Mouse (Mus musculus): ENCODE measurements around the gene Cd19. TPM values are rescaled to one million over a fixed set of nuclear protein-coding genes. Genes with fewer than 3 reads are reported as not detected.

The Cd19 gene
- polyA plus RNA-seq, 1 experiment, result 0.23 TPM

DNA sequence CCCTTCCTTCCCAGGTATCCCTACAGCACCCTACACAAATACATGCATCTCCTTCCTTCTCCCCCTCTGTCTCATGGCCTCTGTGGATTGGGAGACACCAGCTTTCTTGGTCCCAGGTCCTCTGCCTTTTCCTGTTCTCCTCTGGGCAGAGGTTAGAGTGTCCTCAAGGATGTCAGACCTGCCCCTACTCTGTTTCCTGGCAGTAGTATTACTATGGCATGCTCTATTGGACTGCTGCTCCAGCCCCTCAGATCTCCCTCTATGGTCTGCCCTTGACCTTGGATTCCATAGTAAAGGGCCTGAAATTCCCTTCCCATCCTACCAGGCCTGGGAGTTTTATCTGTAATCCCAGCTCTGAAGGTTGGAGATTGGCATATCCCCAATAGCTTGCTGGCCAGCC, 15.5 kb upstream of the Cd19 start:
- peaks cover 9% of the 10 kb centered on the region; the same call in 1 of the 2 replicates for H3K4me1 ChIP-seq (ENCODE audit: control insufficient read depth, insufficient read depth, low read length)
- peak overlapping the region; percentile 44; the same call in 1 of the 2 replicates for H3K27ac ChIP-seq (ENCODE audit: insufficient read depth, low read length)
- DNase-seq, result no peak
- H3K4me3 ChIP-seq (replicated peaks; ENCODE audit: insufficient read depth, low read depth, low read length), result no peak overlapping the region
- no peaks in the 10 kb centered on the region for H3K27me3 ChIP-seq (ENCODE audit: control insufficient read depth, insufficient read depth, low read length)
- TF ChIP-seq CTCF (IDR thresholded peaks at IDR 0.05; ENCODE audit: borderline replicate concordance, insufficient read depth, low read depth, low read length), result no peak
- no peak for TF ChIP-seq POLR2A (IDR thresholded peaks at IDR 0.05; ENCODE audit: borderline replicate concordance, insufficient read depth, low read length)

GRCm38 (mm10) chr7:126429503-126429898, 14.8 kb upstream of the Cd19 start:
- DNase-seq, result no peak
- no peak for TF ChIP-seq CTCF (IDR thresholded peaks at IDR 0.05; ENCODE audit: borderline replicate concordance, insufficient read depth, low read depth, low read length)
- no peak for TF ChIP-seq POLR2A (IDR thresholded peaks at IDR 0.05; ENCODE audit: borderline replicate concordance, insufficient read depth, low read length)
- Histone ChIP-seq H3K27me3 (ENCODE audit: control insufficient read depth, insufficient read depth, low read length) (no peaks in the 10 kb centered on the region), H3K4me3 (replicated peaks; ENCODE audit: insufficient read depth, low read depth, low read length) (peak overlapping the region; percentile 82), H3K27ac (ENCODE audit: insufficient read depth, low read length) (peak overlapping the region; percentile 15; the same call in 1 of the 2 replicates), H3K4me1 (ENCODE audit: control insufficient read depth, insufficient read depth, low read length) (peaks cover 9% of the 10 kb centered on the region; the same call in 1 of the 2 replicates)
- 10% methylated on average over 15 of the region's 15 CpGs for WGBS

DNA sequence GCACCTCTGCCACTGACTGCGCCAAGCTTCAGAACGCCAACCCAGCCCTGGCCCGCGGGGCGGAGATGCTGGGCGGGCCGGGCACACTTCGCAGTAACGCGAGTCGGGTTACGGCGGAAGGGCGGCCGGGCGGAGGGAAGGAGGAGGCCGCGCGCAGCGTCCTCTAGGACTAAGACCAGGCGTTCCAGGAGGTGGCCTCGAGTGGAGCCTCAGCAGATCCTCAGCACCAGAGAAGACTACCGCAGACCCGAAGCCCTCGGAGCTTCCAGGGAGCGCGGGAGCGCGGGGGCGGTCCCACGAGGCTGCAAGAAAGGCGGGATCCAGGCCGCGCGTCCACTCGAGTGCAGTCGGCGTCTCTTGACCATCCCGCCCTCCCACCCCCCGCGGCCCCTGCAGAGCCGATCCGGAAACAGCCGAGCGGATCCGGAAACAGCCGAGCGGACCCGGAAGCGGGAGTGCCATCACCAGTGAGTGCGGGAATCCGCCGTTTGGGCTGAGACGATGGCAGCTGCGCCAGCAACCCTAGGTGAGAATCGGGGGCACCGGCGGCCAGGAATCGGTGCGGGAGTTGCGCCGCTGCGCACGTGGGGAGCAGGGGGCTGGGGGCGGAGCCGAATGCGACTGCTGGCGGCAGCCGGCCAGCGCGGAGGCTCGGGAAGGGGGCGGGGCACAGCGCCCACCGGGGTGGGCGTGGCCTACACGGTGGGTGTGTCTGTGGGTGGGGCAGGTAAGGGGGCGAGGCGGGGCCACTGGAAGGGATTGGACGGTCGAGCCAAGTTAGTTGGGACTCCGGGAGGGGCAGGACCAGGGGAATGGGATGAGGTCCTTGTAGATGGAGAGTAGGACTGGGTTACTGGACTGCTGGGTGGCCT, 14.2 kb upstream of the Cd19 start, which contains the start of gene Rabep2:
Gene Rabep2, plus strand, starts transcription at position 129 of the 872 bp plus-strand sequence.
- no peaks in the 10 kb centered on the region for H3K27me3 ChIP-seq (ENCODE audit: control insufficient read depth, insufficient read depth, low read length)
- peak; percentile 95 to 99 for DNase-seq
- WGBS, result under 1% methylated on average over 82 of the region's 82 CpGs
- peaks cover 9% of the 10 kb centered on the region; the same call in 1 of the 2 replicates for H3K4me1 ChIP-seq (ENCODE audit: control insufficient read depth, insufficient read depth, low read length)
- peak within 1 kb of the TSS; percentile 82 for H3K4me3 ChIP-seq (replicated peaks; ENCODE audit: insufficient read depth, low read depth, low read length)
- peak; percentile 48; the same call in 1 of the 2 replicates for TF ChIP-seq POLR2A (IDR thresholded peaks at IDR 0.05; ENCODE audit: borderline replicate concordance, insufficient read depth, low read length)
- no peak for TF ChIP-seq CTCF (IDR thresholded peaks at IDR 0.05; ENCODE audit: borderline replicate concordance, insufficient read depth, low read depth, low read length)
- peak within 1 kb of the TSS; percentile 89 for H3K27ac ChIP-seq (ENCODE audit: insufficient read depth, low read length)

- H3K4me3 ChIP-seq (replicated peaks; ENCODE audit: insufficient read depth, low read depth, low read length), result peak overlapping the region; percentile 82
- no peak for TF ChIP-seq POLR2A (IDR thresholded peaks at IDR 0.05; ENCODE audit: borderline replicate concordance, insufficient read depth, low read length)
- H3K4me1 ChIP-seq (ENCODE audit: control insufficient read depth, insufficient read depth, low read length), result peaks cover 9% of the 10 kb centered on the region; the same call in 1 of the 2 replicates
- H3K27ac ChIP-seq (ENCODE audit: insufficient read depth, low read length), result peak overlapping the region; percentile 89
- no peak for DNase-seq
- WGBS, result 26% methylated on average over 4 of the region's 4 CpGs
- no peaks in the 10 kb centered on the region for H3K27me3 ChIP-seq (ENCODE audit: control insufficient read depth, insufficient read depth, low read length)
Measured at GRCm38 (mm10) chr7:126428154-126428553, 13.5 kb upstream of the Cd19 start.

DNA sequence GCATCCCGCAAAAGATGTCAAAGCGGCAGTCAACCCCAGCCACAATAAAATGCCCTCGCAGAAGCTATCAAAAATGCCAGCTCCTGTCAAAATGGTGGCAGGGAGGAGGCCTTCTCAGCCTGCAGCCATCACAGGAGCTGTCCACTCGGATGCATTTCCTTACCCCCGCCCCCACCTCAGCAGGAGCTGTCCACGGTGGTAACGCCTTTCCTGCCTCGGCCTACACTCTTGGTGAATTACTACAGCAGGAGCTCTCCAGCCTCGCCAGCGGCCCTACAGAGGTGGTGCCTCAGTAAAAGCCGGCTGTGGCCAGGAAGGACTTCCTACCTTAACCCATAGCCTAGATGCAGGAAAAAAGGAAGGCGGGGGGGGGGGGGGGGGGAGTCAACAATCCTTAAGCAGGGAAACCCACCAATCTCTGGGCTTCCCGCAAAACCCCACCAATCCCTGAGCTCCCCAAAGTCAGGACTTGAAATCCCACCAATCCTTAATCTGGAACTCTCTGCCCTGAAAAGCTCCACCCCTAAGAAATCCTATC, 12.7 kb upstream of the Cd19 start:
- TF ChIP-seq CTCF (IDR thresholded peaks at IDR 0.05; ENCODE audit: borderline replicate concordance, insufficient read depth, low read depth, low read length) (no peak), POLR2A (IDR thresholded peaks at IDR 0.05; ENCODE audit: borderline replicate concordance, insufficient read depth, low read length) (no peak)
- DNase-seq, result no peak
- Histone ChIP-seq H3K27ac (ENCODE audit: insufficient read depth, low read length) (no peak overlapping the region), H3K4me3 (replicated peaks; ENCODE audit: insufficient read depth, low read depth, low read length) (no peak overlapping the region), H3K4me1 (ENCODE audit: control insufficient read depth, insufficient read depth, low read length) (peaks cover 9% of the 10 kb centered on the region; the same call in 1 of the 2 replicates), H3K27me3 (ENCODE audit: control insufficient read depth, insufficient read depth, low read length) (no peaks in the 10 kb centered on the region)
- WGBS, result 70% methylated on average over 12 of the region's 13 CpGs

DNA sequence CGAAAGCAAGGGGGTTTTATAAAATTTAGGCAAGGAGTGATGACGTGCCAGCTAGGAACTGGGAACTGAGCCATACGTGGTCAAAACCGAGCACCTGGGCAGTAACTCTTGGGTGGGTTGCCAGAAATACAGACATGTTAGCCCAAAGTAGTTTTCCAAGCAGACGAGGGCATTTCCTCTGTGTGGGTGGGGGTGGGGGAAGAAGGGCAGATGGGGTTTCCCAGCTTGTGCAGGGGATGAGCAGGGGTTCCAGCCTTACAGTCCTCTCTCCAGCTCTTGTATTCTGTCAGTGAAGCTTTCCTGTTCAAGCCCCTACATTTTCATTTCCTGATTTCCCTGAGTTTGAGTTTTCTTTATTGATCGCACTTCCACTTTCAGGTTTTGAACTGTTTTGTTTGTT, 9.5 kb upstream of the Cd19 start:
- no peak for DNase-seq
- Histone ChIP-seq H3K27ac (ENCODE audit: insufficient read depth, low read length) (no peak overlapping the region), H3K4me3 (replicated peaks; ENCODE audit: insufficient read depth, low read depth, low read length) (no peak overlapping the region), H3K4me1 (ENCODE audit: control insufficient read depth, insufficient read depth, low read length) (no peaks in the 10 kb centered on the region; the same call in 1 of the 2 replicates), H3K27me3 (ENCODE audit: control insufficient read depth, insufficient read depth, low read length) (no peaks in the 10 kb centered on the region)
- no peak for TF ChIP-seq CTCF (IDR thresholded peaks at IDR 0.05; ENCODE audit: borderline replicate concordance, insufficient read depth, low read depth, low read length)
- no peak for TF ChIP-seq POLR2A (IDR thresholded peaks at IDR 0.05; ENCODE audit: borderline replicate concordance, insufficient read depth, low read length)
- WGBS, result 59% methylated on average over 6 of the region's 6 CpGs

DNA sequence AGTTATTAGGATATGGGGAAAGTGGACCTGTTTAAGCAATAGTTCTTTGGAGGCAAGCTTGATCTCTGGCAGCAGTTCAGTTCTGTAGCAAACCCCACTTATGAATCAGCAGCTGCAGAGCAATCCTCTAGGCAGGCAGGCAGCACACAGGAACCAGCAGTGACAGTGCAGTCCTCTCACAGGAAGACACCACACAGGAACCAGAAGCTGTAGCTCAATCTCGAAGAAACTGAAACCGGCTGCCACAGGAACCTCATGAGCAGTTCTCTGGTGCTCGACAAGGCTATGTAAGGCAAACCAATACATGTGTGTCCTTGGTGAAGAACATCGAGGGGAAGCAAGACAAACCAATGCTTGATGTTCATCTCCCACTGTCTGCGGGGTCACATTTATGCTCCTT, 7.1 kb upstream of the Cd19 start:
- TF ChIP-seq POLR2A (IDR thresholded peaks at IDR 0.05; ENCODE audit: borderline replicate concordance, insufficient read depth, low read length) (no peak), CTCF (IDR thresholded peaks at IDR 0.05; ENCODE audit: borderline replicate concordance, insufficient read depth, low read depth, low read length) (no peak)
- Histone ChIP-seq H3K4me1 (ENCODE audit: control insufficient read depth, insufficient read depth, low read length) (no peaks in the 10 kb centered on the region), H3K27ac (ENCODE audit: insufficient read depth, low read length) (no peak overlapping the region), H3K27me3 (ENCODE audit: control insufficient read depth, insufficient read depth, low read length) (no peaks in the 10 kb centered on the region), H3K4me3 (replicated peaks; ENCODE audit: insufficient read depth, low read depth, low read length) (no peak overlapping the region)
- WGBS, result 86% methylated on average over 5 of the region's 5 CpGs
- DNase-seq, result no peak

GRCm38 (mm10) chr7:126418496-126418895, 3.8 kb upstream of the Cd19 start:
- 65% methylated on average over 3 of the region's 3 CpGs for WGBS
- TF ChIP-seq CTCF (IDR thresholded peaks at IDR 0.05; ENCODE audit: borderline replicate concordance, insufficient read depth, low read depth, low read length), result no peak
- TF ChIP-seq POLR2A (IDR thresholded peaks at IDR 0.05; ENCODE audit: borderline replicate concordance, insufficient read depth, low read length), result no peak
- Histone ChIP-seq H3K27me3 (ENCODE audit: control insufficient read depth, insufficient read depth, low read length) (no peaks in the 10 kb centered on the region), H3K4me1 (ENCODE audit: control insufficient read depth, insufficient read depth, low read length) (no peaks in the 10 kb centered on the region), H3K4me3 (replicated peaks; ENCODE audit: insufficient read depth, low read depth, low read length) (no peak overlapping the region), H3K27ac (ENCODE audit: insufficient read depth, low read length) (no peak overlapping the region)
- DNase-seq, result no peak

Data from cerebellum, adult 2 months (tissue).